Mouse (Mus musculus) hindbrain, embryonic 14.5 days (tissue): ENCODE results near the gene Tnfsf9. TPM values are rescaled to one million over a fixed set of nuclear protein-coding genes. Genes with fewer than 3 reads are reported as not detected.

Experiments used
- ATAC-seq: fragments of 200-750 bp; cut with Nextera tagmentation; 2 replicates; pipeline ENCODE4 v1.8.0; 2017; ENCODE audit warnings: moderate number of reproducible peaks, mild to moderate bottlenecking, moderate TSS enrichment, moderate library complexity; ENCODE audit not compliant: low FRiP score
- DNase-seq: peaks from one replicate; pipeline ENCODE4 v3.0.0-alpha.2; 2015; ENCODE audit warnings: low spot score
- H3K27ac ChIP-seq: fragments of 300-500 bp; sonication (generic); 2 replicates; pipeline ENCODE4 v1.5.1; 2014; ENCODE audit warnings: mild to moderate bottlenecking, moderate library complexity
- H3K27me3 ChIP-seq: fragments of 300-500 bp; sonication (generic); 2 replicates; pipeline ENCODE4 v1.6.1; 2014; ENCODE audit warnings: mild to moderate bottlenecking, low read length, mixed read lengths; ENCODE audit not compliant: control insufficient read depth, insufficient read depth
- H3K36me3 ChIP-seq: fragments of 300-500 bp; sonication (generic); replicated peaks from 2 replicates; pipeline ENCODE4 v1.6.1; 2014; ENCODE audit not compliant: control insufficient read depth, insufficient read depth
- H3K4me1 ChIP-seq: fragments of 300-500 bp; sonication (generic); replicated peaks from 2 replicates; pipeline ENCODE4 v1.6.1; 2014; ENCODE audit warnings: antibody characterized with exemption, low read length, mixed read lengths; ENCODE audit not compliant: control insufficient read depth, insufficient read depth
- H3K4me2 ChIP-seq: fragments of 300-500 bp; sonication (generic); replicated peaks from 2 replicates; pipeline ENCODE4 v1.6.1; 2014; ENCODE audit warnings: mild to moderate bottlenecking, moderate library complexity
- H3K4me3 ChIP-seq: fragments of 300-500 bp; sonication (generic); replicated peaks from 2 replicates; pipeline ENCODE4 v1.5.1; 2014; ENCODE audit warnings: mild to moderate bottlenecking, low read length
- H3K9ac ChIP-seq: fragments of 300-500 bp; sonication (generic); 2 replicates; pipeline ENCODE4 v1.6.1; 2014
- H3K9me3 ChIP-seq: fragments of 300-500 bp; sonication (generic); 2 replicates; pipeline ENCODE4 v1.6.1; 2016; ENCODE audit warnings: low read length; ENCODE audit not compliant: control insufficient read depth
- WGBS: fragments of 180-500 bp; shearing (Covaris S2); extraction: QIAGEN DNeasy Blood & Tissue Kit; methylation state at CpG from one replicate; pipeline ENCODE4 v1.1.7; 2014; 5-methylcytosine and 5-hydroxymethylcytosine counted together
- polyA plus RNA-seq: library from polyadenylated mRNA; unstranded; fragments of >200 nt; fragmentation: Nextera tagmentation; extraction: Ambion mirVana; gene quantifications from 2 replicates; pipeline ENCODE4 v1.2.1, GENCODE M21; 2014

Gene Tnfsf9
- polyA plus RNA-seq, 1 experiment from 2014 or later: 5.6 TPM

GRCm38 (mm10) chr17:57139708-57140107 lies 34.6 kb downstream of the Tnfsf9 start:
- WGBS: 89% methylated on average over 3 of the region's 3 CpGs
- no peak overlapping the region for H3K9ac ChIP-seq
- H3K4me3 ChIP-seq: no peak overlapping the region
- H3K9me3 ChIP-seq: no peaks in the 10 kb centered on the region
- H3K27ac ChIP-seq: no peak overlapping the region
- H3K27me3 ChIP-seq: no peaks in the 10 kb centered on the region
- H3K4me2 ChIP-seq: no peak overlapping the region
- H3K4me1 ChIP-seq: no peaks in the 10 kb centered on the region
- ATAC-seq: no peak
- no peak for DNase-seq
- H3K36me3 ChIP-seq: no peaks in the 10 kb centered on the region

GRCm38 (mm10) chr17:57143704-57144103 lies 38.6 kb downstream of the Tnfsf9 start:
- 90% methylated on average over 3 of the region's 3 CpGs for WGBS

GRCm38 (mm10) chr17:57145115-57145514 lies 40.0 kb downstream of the Tnfsf9 start:
- Histone ChIP-seq H3K27ac (no peak overlapping the region), H3K27me3 (peaks cover 24% of the 10 kb centered on the region), H3K9me3 (no peaks in the 10 kb centered on the region), H3K9ac (no peak overlapping the region), H3K4me3 (no peak overlapping the region), H3K4me2 (no peak overlapping the region), H3K4me1 (no peaks in the 10 kb centered on the region), H3K36me3 (no peaks in the 10 kb centered on the region)
- 72% methylated on average over 1 of the region's 1 CpGs for WGBS
- DNase-seq (no peak), ATAC-seq (no peak)

More at GRCm38 (mm10) chr17:57143704-57144103, 38.6 kb downstream of the Tnfsf9 start:
- Histone ChIP-seq H3K9me3 (no peaks in the 10 kb centered on the region), H3K27me3 (peaks cover 14% of the 10 kb centered on the region), H3K4me2 (no peak overlapping the region), H3K9ac (no peak overlapping the region), H3K27ac (no peak overlapping the region), H3K36me3 (no peaks in the 10 kb centered on the region), H3K4me1 (no peaks in the 10 kb centered on the region), H3K4me3 (no peak overlapping the region)
- DNase-seq (no peak), ATAC-seq (no peak)

- Histone ChIP-seq H3K9me3 (no peaks in the 10 kb centered on the region), H3K36me3 (no peaks in the 10 kb centered on the region), H3K4me2 (no peak overlapping the region), H3K4me3 (no peak overlapping the region), H3K27me3 (peaks cover 30% of the 10 kb centered on the region), H3K4me1 (no peaks in the 10 kb centered on the region), H3K27ac (no peak overlapping the region), H3K9ac (no peak overlapping the region)
- WGBS: 68% methylated on average over 4 of the region's 4 CpGs
- no peak for DNase-seq
- ATAC-seq: no peak
Observed at GRCm38 (mm10) chr17:57148343-57148742, 43.2 kb downstream of the Tnfsf9 start.

- Histone ChIP-seq H3K27me3 (peaks cover 30% of the 10 kb centered on the region), H3K9me3 (no peaks in the 10 kb centered on the region), H3K36me3 (no peaks in the 10 kb centered on the region), H3K4me3 (peak within 1 kb of the TSS; percentile 31), H3K27ac (no peak within 1 kb of the TSS), H3K4me2 (peak within 1 kb of the TSS; percentile 50), H3K4me1 (no peaks in the 10 kb centered on the region), H3K9ac (peak within 1 kb of the TSS; percentile 48)
- no peak for DNase-seq
- WGBS: 3% methylated on average over 38 of the region's 39 CpGs
- ATAC-seq: peak; percentile 48
Observed at GRCm38 (mm10) chr17:57148994-57149803, 44.1 kb downstream of the Tnfsf9 start, which contains the start of gene Cd70. Gene Cd70, minus strand, starts transcription at chr17:57149777.

GRCm38 (mm10) chr17:57153006-57153405 lies 47.9 kb downstream of the Tnfsf9 start:
- H3K9me3 ChIP-seq: no peaks in the 10 kb centered on the region
- no peak overlapping the region for H3K4me2 ChIP-seq
- H3K36me3 ChIP-seq: no peaks in the 10 kb centered on the region
- peaks cover 23% of the 10 kb centered on the region for H3K27me3 ChIP-seq
- H3K9ac ChIP-seq: no peak overlapping the region
- no peak overlapping the region for H3K4me3 ChIP-seq
- WGBS: 68% methylated on average over 6 of the region's 6 CpGs
- H3K4me1 ChIP-seq: no peaks in the 10 kb centered on the region
- ATAC-seq: no peak
- no peak overlapping the region for H3K27ac ChIP-seq
- no peak for DNase-seq

GRCm38 (mm10) chr17:57153787-57154186 lies 48.7 kb downstream of the Tnfsf9 start:
- Histone ChIP-seq H3K4me2 (no peak overlapping the region), H3K36me3 (no peaks in the 10 kb centered on the region), H3K9ac (no peak overlapping the region), H3K4me3 (no peak overlapping the region), H3K27me3 (peaks cover 16% of the 10 kb centered on the region; the same call in 1 of the 2 replicates), H3K4me1 (no peaks in the 10 kb centered on the region), H3K27ac (no peak overlapping the region), H3K9me3 (no peaks in the 10 kb centered on the region)
- ATAC-seq (no peak), DNase-seq (no peak)
- WGBS: 86% methylated on average over 4 of the region's 4 CpGs

Other genes with a start within 250 kb of the Tnfsf9 start
- gene Acsbg2, start 230.9 kb upstream of the Tnfsf9 start, polyA plus RNA-seq: not detected in 2 replicates
- 0.31 and 0.41 TPM in 2 replicates for gene 1700061G19Rik, start 229.8 kb upstream of the Tnfsf9 start, polyA plus RNA-seq
- 50.1 and 53.2 TPM in 2 replicates for gene Mllt1, start 169.9 kb upstream of the Tnfsf9 start, polyA plus RNA-seq
- not detected in 2 replicates for gene Acer1, start 123.2 kb upstream of the Tnfsf9 start, polyA plus RNA-seq
- 163 and 172 TPM in 2 replicates for gene Clpp, start 115.0 kb upstream of the Tnfsf9 start, polyA plus RNA-seq
- 55.7 and 56.5 TPM in 2 replicates for gene Alkbh7, start 108.0 kb upstream of the Tnfsf9 start, polyA plus RNA-seq
- gene Pspn, start 105.3 kb upstream of the Tnfsf9 start, polyA plus RNA-seq: 0.47 and 0.68 TPM in 2 replicates
- 54.5 and 58.2 TPM in 2 replicates for gene Gtf2f1, start 94.0 kb upstream of the Tnfsf9 start, polyA plus RNA-seq
- gene Gm17949, start 93.9 kb upstream of the Tnfsf9 start, polyA plus RNA-seq: 0.28 and 0.40 TPM in 2 replicates
- 36.0 and 38.1 TPM in 2 replicates for gene Khsrp, start 73.8 kb upstream of the Tnfsf9 start, polyA plus RNA-seq
- gene Slc25a41, start 63.7 kb upstream of the Tnfsf9 start, polyA plus RNA-seq: not detected in 2 replicates
- gene Crb3, start 46.2 kb upstream of the Tnfsf9 start, polyA plus RNA-seq: 4.0 and 4.2 TPM in 2 replicates
- gene Slc25a23, start 45.5 kb upstream of the Tnfsf9 start, polyA plus RNA-seq: 40.6 and 46.8 TPM in 2 replicates
- 2.8 and 3.6 TPM in 2 replicates for gene Dennd1c, start 26.8 kb upstream of the Tnfsf9 start, polyA plus RNA-seq
- 312 and 331 TPM in 2 replicates for gene Tubb4a, start 17.5 kb upstream of the Tnfsf9 start, polyA plus RNA-seq
- 1.5 and 1.7 TPM in 2 replicates for gene Cd70, start 44.5 kb downstream of the Tnfsf9 start, polyA plus RNA-seq
- 0.13 TPM in 1 of 2 replicates, not detected in the other for gene Tnfsf14, start 88.9 kb downstream of the Tnfsf9 start, polyA plus RNA-seq
- gene C3, start 122.8 kb downstream of the Tnfsf9 start, polyA plus RNA-seq: 2.0 and 2.7 TPM in 2 replicates
- 22.1 and 24.3 TPM in 2 replicates for gene Gpr108, start 143.1 kb downstream of the Tnfsf9 start, polyA plus RNA-seq
- gene Trip10, start 144.1 kb downstream of the Tnfsf9 start, polyA plus RNA-seq: 9.5 and 10.1 TPM in 2 replicates
- gene Vav1, start 173.8 kb downstream of the Tnfsf9 start, polyA plus RNA-seq: 1.7 TPM in 2 replicates